Mouse (Mus musculus) MEL (cell line): ENCODE results near the gene Cend1. TPM values are rescaled to one million over a fixed set of nuclear protein-coding genes. Genes with fewer than 3 reads are reported as not detected.
A peak's percentile ranks its signal among the peaks of the same experiment; 100 is the strongest.

Experiments used
- DNase-seq: peaks from one replicate; pipeline ENCODE4 v3.0.0; 2011; ENCODE audit warnings: low read depth, low spot score
- H3K27ac ChIP-seq: 2 replicates; pipeline ENCODE4 v1.5.1; 2012; ENCODE audit warnings: low read depth, mild to moderate bottlenecking, control low read depth, low read length, moderate library complexity; ENCODE audit not compliant: control insufficient read depth
- H3K27me3 ChIP-seq, 2 experiments: fragments of 150-350 bp in 1 of 2; sonication (generic) in 1 of 2; 2 replicates each; pipeline ENCODE4 v1.6.1; 2012; ENCODE audit warnings: low read length in 2 of 2, mild to moderate bottlenecking in 2 of 2, improper control_type of control experiment in 1 of 2, moderate library complexity in 1 of 2; ENCODE audit not compliant: insufficient read depth in 2 of 2, control insufficient read depth in 1 of 2
- H3K36me3 ChIP-seq, 2 experiments: 2 replicates each; pipeline ENCODE4 v1.6.1; 2012 to 2014; ENCODE audit warnings: low read length in 2 of 2, improper control_type of control experiment in 1 of 2, inconsistent platforms in 1 of 2, mild to moderate bottlenecking in 1 of 2; ENCODE audit not compliant: insufficient read depth in 2 of 2, control insufficient read depth in 1 of 2
- H3K4me1 ChIP-seq, 2 experiments: fragments of 150-350 bp in 1 of 2; sonication (generic) in 1 of 2; 2 replicates each; pipeline ENCODE4 v1.6.1; 2012; ENCODE audit warnings: low read length in 2 of 2, improper control_type of control experiment in 1 of 2, mild to moderate bottlenecking in 1 of 2; ENCODE audit not compliant: insufficient read depth in 2 of 2, control insufficient read depth in 1 of 2
- H3K4me3 ChIP-seq, 2 experiments: fragments of 150-350 bp in 1 of 2; sonication (generic) in 1 of 2; 2 replicates each; pipeline ENCODE4 v1.5.1; 2012; ENCODE audit warnings: low read depth in 2 of 2, low read length in 2 of 2, mild to moderate bottlenecking in 2 of 2, moderate library complexity in 2 of 2, control low read depth in 1 of 2, improper control_type of control experiment in 1 of 2; ENCODE audit not compliant: control insufficient read depth in 1 of 2, insufficient read depth in 1 of 2
- H3K79me2 ChIP-seq: 2 replicates; pipeline ENCODE4 v1.6.1; 2012; ENCODE audit warnings: mild to moderate bottlenecking, low read length, moderate library complexity; ENCODE audit not compliant: control insufficient read depth, poor library complexity, insufficient read depth
- H3K9ac ChIP-seq: 2 replicates; pipeline ENCODE4 v1.6.1; 2012; ENCODE audit warnings: low read depth, mild to moderate bottlenecking, control low read depth, low read length, moderate library complexity; ENCODE audit not compliant: control insufficient read depth, poor library complexity, severe bottlenecking
- H3K9me3 ChIP-seq: fragments of 150-350 bp; sonication (generic); replicated peaks from 2 replicates; pipeline ENCODE4 v1.6.1; 2012; ENCODE audit warnings: mild to moderate bottlenecking, low read length, improper control_type of control experiment, moderate library complexity; ENCODE audit not compliant: insufficient read depth
- BHLHE40 ChIP-seq: IDR thresholded peaks from 2 replicates; pipeline ENCODE4 v1.6.1; 2012; ENCODE audit warnings: low read depth, mild to moderate bottlenecking, inconsistent platforms, low read length, improper control_type of control experiment, borderline replicate concordance
- CHD1 ChIP-seq: IDR thresholded peaks from 2 replicates; pipeline ENCODE4 v1.6.1; 2012; ENCODE audit warnings: low read depth, mild to moderate bottlenecking, inconsistent platforms, low read length, improper control_type of control experiment
- CTCF ChIP-seq, 3 experiments: IDR thresholded peaks in 2 of 3; conservative IDR thresholded peaks in 1 of 3; 2 replicates each; pipeline ENCODE4 v1.5.1; 2011 to 2012; ENCODE audit warnings: low read length in 3 of 3, low read depth in 2 of 3, mild to moderate bottlenecking in 2 of 3, improper control_type of control experiment in 1 of 3, inconsistent platforms in 1 of 3, mixed read lengths in 1 of 3, moderate library complexity in 1 of 3; ENCODE audit not compliant: control insufficient read depth in 1 of 3, insufficient read depth in 1 of 3, poor library complexity in 1 of 3, severe bottlenecking in 1 of 3
- ELF1 ChIP-seq: IDR thresholded peaks from 2 replicates; pipeline ENCODE4 v1.6.1; 2014; ENCODE audit warnings: low read depth, mild to moderate bottlenecking, inconsistent platforms, low read length, improper control_type of control experiment, moderate library complexity
- EP300 ChIP-seq, 2 experiments: IDR thresholded peaks; 2 replicates each; pipeline ENCODE4 v1.6.1; 2011; ENCODE audit warnings: improper control_type of control experiment in 2 of 2, low read length in 2 of 2, low read depth in 1 of 2, mild to moderate bottlenecking in 1 of 2
- ETS1 ChIP-seq: IDR thresholded peaks from 2 replicates; pipeline ENCODE4 v1.6.1; 2012; ENCODE audit warnings: low read depth, mild to moderate bottlenecking, inconsistent platforms, low read length, improper control_type of control experiment, moderate library complexity
- GABPA ChIP-seq: IDR thresholded peaks from 2 replicates; pipeline ENCODE4 v1.6.1; 2012; ENCODE audit warnings: low read depth, mild to moderate bottlenecking, inconsistent platforms, low read length, improper control_type of control experiment, moderate library complexity
- GATA1 ChIP-seq: IDR thresholded peaks from 2 replicates; pipeline ENCODE4 v1.6.1; 2011; ENCODE audit warnings: low read depth, low read length, improper control_type of control experiment
- HCFC1 ChIP-seq: IDR thresholded peaks from 2 replicates; pipeline ENCODE4 v1.6.1; 2012; ENCODE audit warnings: low read depth, mild to moderate bottlenecking, inconsistent platforms, low read length, improper control_type of control experiment, moderate library complexity
- JUND ChIP-seq: IDR thresholded peaks from 2 replicates; pipeline ENCODE4 v1.6.1; 2011; ENCODE audit warnings: low read depth, mild to moderate bottlenecking, improper control_type of control experiment, low read length
- MAFK ChIP-seq: IDR thresholded peaks from 2 replicates; pipeline ENCODE4 v1.6.1; 2011; ENCODE audit warnings: low read depth, mild to moderate bottlenecking, low read length, improper control_type of control experiment, borderline replicate concordance
- MAX ChIP-seq: IDR thresholded peaks from 2 replicates; pipeline ENCODE4 v1.6.1; 2011; ENCODE audit warnings: low read length, improper control_type of control experiment
- MAZ ChIP-seq: IDR thresholded peaks from 2 replicates; pipeline ENCODE4 v1.6.1; 2012; ENCODE audit warnings: low read depth, mild to moderate bottlenecking, inconsistent platforms, low read length, improper control_type of control experiment
- MEF2A ChIP-seq: IDR thresholded peaks from 2 replicates; pipeline ENCODE4 v1.6.1; 2014; ENCODE audit warnings: low read depth, mild to moderate bottlenecking, inconsistent platforms, low read length, improper control_type of control experiment; ENCODE audit not compliant: poor library complexity, insufficient replicate concordance, severe bottlenecking; ENCODE audit errors: extremely low read depth
- MXI1 ChIP-seq: IDR thresholded peaks from 2 replicates; pipeline ENCODE4 v1.6.1; 2011; ENCODE audit warnings: mild to moderate bottlenecking, low read depth, low read length, improper control_type of control experiment
- MYB ChIP-seq: IDR thresholded peaks from 2 replicates; pipeline ENCODE4 v1.6.1; 2011; ENCODE audit warnings: mild to moderate bottlenecking, low read depth, low read length, improper control_type of control experiment
- MYC ChIP-seq: IDR thresholded peaks from 2 replicates; pipeline ENCODE4 v1.6.1; 2011; ENCODE audit warnings: low read depth, mild to moderate bottlenecking, low read length, improper control_type of control experiment, moderate library complexity
- NELFE ChIP-seq: IDR thresholded peaks from 2 replicates; pipeline ENCODE4 v1.6.1; 2011; ENCODE audit warnings: low read depth, low read length, improper control_type of control experiment
- NRF1 ChIP-seq: IDR thresholded peaks from 2 replicates; pipeline ENCODE4 v1.6.1; 2014; ENCODE audit warnings: low read depth, mild to moderate bottlenecking, inconsistent platforms, low read length, improper control_type of control experiment, moderate library complexity; ENCODE audit not compliant: poor library complexity, insufficient read depth, severe bottlenecking
- POLR2A ChIP-seq, 2 experiments: IDR thresholded peaks; 2 replicates each; pipeline ENCODE4 v1.6.1; 2011 to 2012; ENCODE audit warnings: low read length in 2 of 2, mild to moderate bottlenecking in 2 of 2, control low read depth in 1 of 2, improper control_type of control experiment in 1 of 2, low read depth in 1 of 2, moderate library complexity in 1 of 2; ENCODE audit not compliant: control insufficient read depth in 1 of 2, insufficient read depth in 1 of 2, poor library complexity in 1 of 2
- POLR2AphosphoS2 ChIP-seq: IDR thresholded peaks from 2 replicates; pipeline ENCODE4 v1.6.1; 2011; ENCODE audit warnings: low read length, improper control_type of control experiment
- POLR2AphosphoS5 ChIP-seq: IDR thresholded peaks from 2 replicates; pipeline ENCODE4 v1.6.1; 2012; ENCODE audit warnings: low read depth, borderline replicate concordance, mild to moderate bottlenecking, inconsistent platforms, low read length, moderate library complexity, mixed read lengths
- RAD21 ChIP-seq: IDR thresholded peaks from 2 replicates; pipeline ENCODE4 v1.6.1; 2011; ENCODE audit warnings: mild to moderate bottlenecking, low read depth, low read length, improper control_type of control experiment
- RCOR1 ChIP-seq: IDR thresholded peaks from 2 replicates; pipeline ENCODE4 v1.6.1; 2012; ENCODE audit warnings: low read depth, mild to moderate bottlenecking, inconsistent platforms, low read length, improper control_type of control experiment
- SMC3 ChIP-seq: IDR thresholded peaks from 2 replicates; pipeline ENCODE4 v1.6.1; 2011; ENCODE audit warnings: low read depth, low read length, improper control_type of control experiment
- TAL1 ChIP-seq: IDR thresholded peaks from 2 replicates; pipeline ENCODE4 v1.6.1; 2012; ENCODE audit warnings: mild to moderate bottlenecking, inconsistent platforms, low read length, moderate library complexity, mixed read lengths
- TBP ChIP-seq: IDR thresholded peaks from 2 replicates; pipeline ENCODE4 v1.8.0; 2011; ENCODE audit warnings: low read depth, low read length, improper control_type of control experiment
- TCF12 ChIP-seq: IDR thresholded peaks from 2 replicates; pipeline ENCODE4 v1.6.1; 2014; ENCODE audit warnings: low read depth, mild to moderate bottlenecking, inconsistent platforms, low read length, improper control_type of control experiment, moderate library complexity
- UBTF ChIP-seq: IDR thresholded peaks from 2 replicates; pipeline ENCODE4 v1.6.1; 2012; ENCODE audit warnings: low read depth, mild to moderate bottlenecking, inconsistent platforms, low read length, improper control_type of control experiment, moderate library complexity, borderline replicate concordance; ENCODE audit not compliant: insufficient read depth
- USF1 ChIP-seq: IDR thresholded peaks from 2 replicates; pipeline ENCODE4 v1.6.1; 2014; ENCODE audit warnings: low read depth, mild to moderate bottlenecking, inconsistent platforms, low read length, improper control_type of control experiment, moderate library complexity
- USF2 ChIP-seq, 2 experiments: IDR thresholded peaks; 2 replicates each; pipeline ENCODE4 v1.6.1; 2011 to 2012; ENCODE audit warnings: improper control_type of control experiment in 2 of 2, low read length in 2 of 2, borderline replicate concordance in 1 of 2, inconsistent platforms in 1 of 2, low read depth in 1 of 2, mild to moderate bottlenecking in 1 of 2; ENCODE audit not compliant: insufficient read depth in 1 of 2
- ZC3H11A ChIP-seq: IDR thresholded peaks from 2 replicates; pipeline ENCODE4 v1.6.1; 2012; ENCODE audit warnings: low read depth, mild to moderate bottlenecking, inconsistent platforms, low read length, improper control_type of control experiment
- ZKSCAN1 ChIP-seq: IDR thresholded peaks from 2 replicates; pipeline ENCODE4 v1.6.1; 2012; ENCODE audit warnings: low read depth, mild to moderate bottlenecking, inconsistent platforms, low read length, improper control_type of control experiment, moderate library complexity
- ZMIZ1 ChIP-seq: IDR thresholded peaks from 2 replicates; pipeline ENCODE4 v1.6.1; 2012; ENCODE audit warnings: low read depth, mild to moderate bottlenecking, inconsistent platforms, low read length, improper control_type of control experiment, moderate library complexity
- ZNF384 ChIP-seq: IDR thresholded peaks from 2 replicates; pipeline ENCODE4 v1.6.1; 2012; ENCODE audit warnings: low read depth, mild to moderate bottlenecking, inconsistent platforms, low read length, improper control_type of control experiment
- polyA plus RNA-seq, 2 experiments: library from polyadenylated mRNA; stranded (reverse) in 1 of 2; unstranded in 1 of 2; fragments of >175 nt in 1 of 2; fragments of >200 nt in 1 of 2; gene quantifications; 2 replicates each; pipeline versions ENCODE4 v1.2.1 to v1.2.4; 2012; ENCODE audit warnings: low replicate concordance in 2 of 2, low read depth in 1 of 2; ENCODE audit not compliant: insufficient read length in 2 of 2, insufficient read depth in 1 of 2, missing spikeins in 1 of 2
- total RNA-seq: library from RNA; depleted of rRNA; stranded (reverse); fragments of 300-350 nt; gene quantifications from 2 replicates; pipeline ENCODE4 v1.2.3, GENCODE M21; 2012

The Cend1 gene
- total and polyA plus RNA-seq, 3 experiments, result not detected

DNA sequence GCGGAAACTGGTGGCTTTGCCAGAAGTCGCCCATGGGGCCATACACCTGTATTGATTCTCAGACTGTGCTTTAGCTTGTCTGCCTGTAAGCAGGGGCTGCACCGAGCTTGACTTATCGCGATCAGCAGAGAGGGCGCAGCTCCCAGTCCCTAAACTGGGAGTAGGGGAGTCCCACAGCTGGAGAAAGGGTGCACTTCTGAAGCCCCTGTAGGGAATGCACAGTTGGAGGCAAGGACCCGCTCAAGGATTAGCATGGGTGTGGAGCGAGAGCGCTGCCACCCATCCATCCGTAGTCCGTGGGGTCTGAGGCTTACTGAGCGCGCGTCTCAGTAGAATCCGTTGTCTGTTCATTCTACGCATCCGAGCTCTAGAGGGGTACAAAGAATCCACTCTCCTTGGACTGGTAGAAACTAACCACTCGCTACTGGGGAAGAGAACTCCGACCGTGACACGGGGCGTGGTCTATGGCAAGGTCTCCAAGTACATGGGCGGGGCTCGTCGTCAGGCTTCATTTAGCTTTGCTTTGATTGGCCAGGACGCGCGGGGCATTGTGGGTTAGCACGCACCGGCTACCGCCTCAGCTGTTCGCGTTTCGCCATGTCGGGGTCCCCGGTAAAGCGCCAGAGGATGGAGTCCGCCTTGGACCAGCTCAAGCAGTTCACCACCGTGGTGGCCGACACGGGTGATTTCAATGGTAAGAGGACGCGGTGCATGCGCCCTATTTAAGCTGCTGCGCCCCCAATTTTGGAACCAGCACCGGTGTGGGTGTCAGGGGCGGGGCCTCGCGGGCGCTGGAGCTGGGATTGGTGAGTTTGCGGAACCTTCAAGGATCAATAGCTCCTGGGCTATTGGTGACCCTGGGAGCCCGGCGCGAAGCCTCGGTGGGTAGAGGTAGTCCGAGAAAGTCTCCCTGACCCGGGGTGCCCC lies 37.4 kb downstream of the Cend1 start, which contains the start of gene Taldo1:
Gene Taldo1, plus strand, starts transcription at position 575 of the 927 bp plus-strand sequence.
- H3K4me3 ChIP-seq, result peak within 1 kb of the TSS; percentile 77 to 78
- H3K9me3 ChIP-seq, result no peaks in the 10 kb centered on the region
- peak within 1 kb of the TSS; percentile 74 for H3K9ac ChIP-seq
- H3K4me1 ChIP-seq, result peaks cover 15 to 37% of the 10 kb centered on the region in 2 experiments
- H3K79me2 ChIP-seq, result peaks cover 25% of the 10 kb centered on the region
- peak within 1 kb of the TSS; percentile 97 for H3K27ac ChIP-seq
- peaks cover 10 to 49% of the 10 kb centered on the region in 2 experiments for H3K36me3 ChIP-seq
- H3K27me3 ChIP-seq, result no peaks in the 10 kb centered on the region
- peak; percentile 99 for DNase-seq
- TF ChIP-seq MEF2A (peak; percentile 10; the same call in 1 of the 2 replicates), JUND (no peak), GATA1 (peak; percentile 3; the same call in 1 of the 2 replicates), MAX (no peak), MAZ (no peak), BHLHE40 (no peak; the same call in 1 of the 2 replicates), POLR2A (IDR thresholded peaks at IDR 0.05; ENCODE audit: control insufficient read depth in 1 of 2, insufficient read depth in 1 of 2, low read depth in 1 of 2, low read length in 2 of 2, poor library complexity in 1 of 2) (peak; percentile 59 to 87; a peak in 3 of 4 replicates), ZC3H11A (no peak), MYB (no peak), HCFC1 (peak; percentile 74), ZNF384 (no peak), USF1 (no peak), UBTF (no peak), MAFK (no peak), ZKSCAN1 (no peak), EP300 (IDR thresholded peaks at IDR 0.05; ENCODE audit: low read depth in 1 of 2, low read length in 2 of 2) (no peak), MYC (no peak), MXI1 (peak; percentile 68), GABPA (no peak), SMC3 (no peak), NRF1 (no peak), ETS1 (peak; percentile 60; the same call in 1 of the 2 replicates), POLR2AphosphoS5 (no peak), USF2 (IDR thresholded peaks at IDR 0.05; ENCODE audit: borderline replicate concordance in 1 of 2, insufficient read depth in 1 of 2, low read depth in 1 of 2, low read length in 2 of 2) (no peak), TCF12 (peak; percentile 25; the same call in 1 of the 2 replicates), RCOR1 (peak; percentile 10; the same call in 1 of the 2 replicates), RAD21 (no peak), ZMIZ1 (peak; percentile 85), TBP (peak; percentile 64), POLR2AphosphoS2 (peak; percentile 80), CTCF (IDR thresholded peaks at IDR 0.05 in 2 of 3, conservative IDR thresholded peaks at IDR 0.05 in 1 of 3; ENCODE audit: control insufficient read depth in 1 of 3, insufficient read depth in 1 of 3, low read depth in 2 of 3, low read length in 3 of 3, poor library complexity in 1 of 3, severe bottlenecking in 1 of 3) (no peak), NELFE (peak; percentile 79), TAL1 (no peak), CHD1 (no peak), ELF1 (no peak)
